Mouse (Mus musculus) lung, adult 2 months (tissue): ENCODE data around the gene Erg. TPM values are rescaled to one million over a fixed set of nuclear protein-coding genes. Genes with fewer than 3 reads are reported as not detected.

Source experiments
- DNase-seq: peaks from one replicate; pipeline ENCODE4 v3.0.0; 2022
- H3K4me1 ChIP-seq: fragments of 200-500 bp; 2 replicates; pipeline ENCODE4 v1.6.1; 2011; ENCODE audit warnings: low read length; ENCODE audit not compliant: control insufficient read depth, insufficient read depth
- H3K4me3 ChIP-seq: fragments of 200-500 bp; replicated peaks from 2 replicates; pipeline ENCODE3; 2011; ENCODE audit warnings: low read depth, mild to moderate bottlenecking, control low read depth, low read length; ENCODE audit errors: extremely low read depth
- CTCF ChIP-seq: fragments of 200-500 bp; IDR thresholded peaks from 2 replicates; pipeline ENCODE4 v1.5.1; 2011; ENCODE audit warnings: mild to moderate bottlenecking, low read length, control low read depth; ENCODE audit not compliant: insufficient read depth
- POLR2A ChIP-seq: fragments of 200-500 bp; IDR thresholded peaks from 2 replicates; pipeline ENCODE4 v1.6.1; 2011; ENCODE audit warnings: low read depth, mild to moderate bottlenecking, control low read depth, low read length, borderline replicate concordance; ENCODE audit errors: extremely low read depth
- WGBS: fragments of 180-500 bp; shearing (Covaris S2); methylation state at CpG from one replicate; pipeline ENCODE4 v1.1.7; 2018; 5-methylcytosine and 5-hydroxymethylcytosine counted together
- polyA plus RNA-seq: library from polyadenylated mRNA; depleted of rRNA; stranded (reverse); fragments of >200 nt; gene quantifications from 2 replicates; pipeline ENCODE4 v1.2.3, GENCODE M21; 2012

The Erg gene
- polyA plus RNA-seq, 1 experiment: 82.7 TPM

DNA sequence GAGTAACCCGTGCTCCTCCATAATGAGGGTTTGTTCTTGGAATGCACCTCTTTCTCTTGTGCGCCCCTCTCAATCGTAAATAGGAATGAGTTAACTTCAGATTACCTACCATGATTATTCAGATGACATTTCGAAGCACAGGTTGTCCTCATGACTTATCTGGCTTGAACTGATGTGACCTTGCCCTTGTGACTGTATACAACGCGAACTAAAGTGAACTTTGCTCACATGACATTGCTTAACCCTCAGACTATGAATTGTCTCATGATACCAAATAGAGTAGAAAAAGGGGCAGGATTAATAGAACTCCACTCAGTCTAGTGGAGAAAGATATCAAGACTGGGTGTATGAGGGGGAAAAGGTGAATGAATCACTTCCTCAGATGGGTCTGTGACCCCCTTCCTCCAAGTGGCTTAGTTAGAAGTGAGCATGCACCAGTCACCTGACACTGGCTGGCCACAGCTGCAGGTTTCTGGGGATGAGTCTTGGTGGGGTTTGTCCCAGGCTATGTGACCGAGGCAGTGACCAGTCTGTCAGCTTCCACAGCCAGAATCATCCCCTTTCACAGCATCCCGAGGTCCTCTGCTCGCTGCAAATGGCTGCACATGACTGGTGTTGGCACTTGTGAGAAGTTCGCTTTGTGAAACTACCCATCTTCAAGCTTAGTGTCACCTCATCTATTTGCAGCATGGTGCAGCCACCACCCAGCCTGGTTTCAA, 89.7 kb downstream of the Erg start:
- TF ChIP-seq POLR2A (no peak), CTCF (no peak)
- 83% methylated on average over 10 of the region's 10 CpGs for WGBS
- Histone ChIP-seq H3K4me3 (no peak overlapping the region), H3K4me1 (no peaks in the 10 kb centered on the region)
- no peak for DNase-seq

DNA sequence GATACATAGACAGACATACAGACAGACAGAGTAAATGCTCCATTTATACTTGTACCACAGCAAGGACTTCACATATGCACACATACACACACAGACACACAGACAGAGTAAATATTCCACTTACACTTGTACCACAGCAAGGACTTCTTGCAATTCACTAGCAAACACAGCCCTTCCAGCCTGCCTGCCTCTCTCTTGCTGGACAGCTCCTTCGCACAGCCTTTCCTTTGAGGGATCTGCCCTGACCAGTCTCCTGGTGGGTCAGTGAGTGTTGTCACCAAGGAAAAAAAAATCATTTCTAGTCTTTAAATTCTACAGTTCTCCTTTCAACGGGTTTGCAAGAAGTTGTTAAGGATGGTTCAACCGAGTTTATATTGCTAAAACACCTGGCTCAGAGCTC, 92.3 kb downstream of the Erg start:
- Histone ChIP-seq H3K4me3 (no peak overlapping the region), H3K4me1 (no peaks in the 10 kb centered on the region)
- no peak for TF ChIP-seq POLR2A
- no peak for TF ChIP-seq CTCF
- WGBS: 54% methylated on average over 3 of the region's 3 CpGs
- DNase-seq: no peak

DNA sequence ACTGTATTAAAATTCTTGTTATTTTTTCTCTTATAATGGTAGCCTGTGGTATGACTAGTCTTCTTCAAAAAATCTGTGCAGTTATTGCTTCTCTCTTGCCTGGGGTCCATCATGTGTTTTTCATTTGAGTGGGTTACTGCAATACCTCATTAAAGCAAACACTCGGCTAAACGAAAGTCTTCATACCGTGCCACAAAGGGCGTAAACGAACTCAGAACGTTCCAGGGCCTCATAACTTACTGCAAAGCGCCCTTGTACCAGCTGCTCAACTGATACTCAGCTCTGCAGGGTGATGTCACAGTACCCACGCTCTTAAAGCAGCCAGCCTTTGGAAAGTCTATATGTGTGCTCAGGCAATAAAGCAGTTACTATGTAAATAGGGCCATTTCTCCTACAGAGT, 93.1 kb downstream of the Erg start:
- Histone ChIP-seq H3K4me3 (no peak overlapping the region), H3K4me1 (no peaks in the 10 kb centered on the region)
- DNase-seq: no peak
- no peak for TF ChIP-seq CTCF
- 68% methylated on average over 8 of the region's 8 CpGs for WGBS

DNA sequence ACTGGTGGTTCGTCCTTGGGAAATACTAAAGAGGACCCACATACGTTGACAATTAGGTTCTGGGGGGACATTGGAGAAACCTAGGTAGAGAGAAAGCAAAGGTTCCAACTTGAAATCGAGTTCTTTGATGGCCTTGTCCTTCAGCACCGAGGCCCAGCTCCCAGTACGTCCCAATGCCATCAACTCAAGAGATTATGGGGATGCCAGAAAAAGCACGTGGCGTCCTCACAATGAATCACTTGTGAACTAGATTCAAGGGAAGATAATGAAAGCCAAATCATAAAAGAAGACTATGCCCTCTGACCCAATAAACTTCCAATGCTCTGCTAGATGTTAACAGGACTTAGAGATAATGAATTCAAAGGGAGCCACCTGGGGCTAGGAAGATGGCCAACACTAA, 94.2 kb downstream of the Erg start:
- TF ChIP-seq POLR2A: no peak
- no peak for TF ChIP-seq CTCF
- DNase-seq: no peak
- no peaks in the 10 kb centered on the region for H3K4me1 ChIP-seq
- WGBS: 85% methylated on average over 7 of the region's 7 CpGs
- no peak overlapping the region for H3K4me3 ChIP-seq

DNA sequence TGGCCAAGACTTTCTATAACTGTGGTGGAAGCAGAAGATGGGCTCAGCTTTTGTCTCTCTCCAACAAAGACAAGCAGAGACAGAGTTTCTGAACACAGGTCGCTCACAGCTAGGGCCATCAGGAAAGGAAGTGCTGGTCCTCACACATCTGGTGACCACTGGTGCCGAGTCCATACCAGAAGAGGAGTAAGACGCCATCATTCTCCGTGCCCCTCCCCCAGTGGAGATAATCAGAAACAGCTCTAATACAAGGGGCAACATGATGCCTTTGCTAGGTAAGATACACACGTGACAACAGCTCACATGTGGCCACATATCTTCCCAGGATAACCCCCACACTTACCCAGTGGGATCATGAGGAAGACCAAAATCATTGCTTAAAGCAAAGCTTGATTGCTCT, 96.0 kb downstream of the Erg start:
- DNase-seq: no peak
- TF ChIP-seq POLR2A (no peak), CTCF (no peak)
- H3K4me3 ChIP-seq: no peak overlapping the region
- WGBS: 81% methylated on average over 5 of the region's 5 CpGs
- H3K4me1 ChIP-seq: no peaks in the 10 kb centered on the region

DNA sequence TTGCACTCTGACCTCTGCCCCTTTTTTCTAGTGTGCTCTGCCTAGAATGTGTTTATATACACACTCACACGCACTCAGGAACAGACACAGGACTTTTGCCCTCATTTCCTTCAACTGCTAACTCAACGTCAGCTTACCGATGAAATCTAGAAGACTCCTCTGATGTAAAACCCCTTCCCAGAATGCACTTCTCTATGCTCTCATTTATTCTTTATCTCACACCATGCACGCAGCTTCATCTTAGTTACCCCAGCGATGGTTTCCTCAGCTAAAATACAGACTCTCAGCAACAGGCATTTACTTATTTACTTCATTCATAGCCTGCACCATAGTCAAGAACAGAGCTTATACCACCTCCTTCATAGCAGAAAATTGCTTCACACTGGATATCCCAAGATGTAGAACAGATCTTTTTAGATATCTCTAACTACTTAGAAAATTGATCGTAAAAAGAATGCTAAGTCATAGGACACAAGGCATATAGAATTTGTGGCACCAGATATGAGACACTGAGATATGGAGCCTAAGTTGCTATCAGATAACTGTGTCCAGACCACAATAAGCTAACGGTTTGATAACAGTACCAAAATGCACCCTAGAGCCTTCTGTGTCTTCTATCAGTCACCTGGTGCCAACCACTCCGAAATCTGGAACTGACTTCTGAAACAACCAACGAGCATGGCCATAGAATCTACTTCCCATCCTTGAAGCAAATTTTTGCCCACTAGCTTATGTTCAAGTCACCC, 98.6 kb downstream of the Erg start:
- 62% methylated on average over 9 of the region's 9 CpGs for WGBS
- no peak for DNase-seq

DNA sequence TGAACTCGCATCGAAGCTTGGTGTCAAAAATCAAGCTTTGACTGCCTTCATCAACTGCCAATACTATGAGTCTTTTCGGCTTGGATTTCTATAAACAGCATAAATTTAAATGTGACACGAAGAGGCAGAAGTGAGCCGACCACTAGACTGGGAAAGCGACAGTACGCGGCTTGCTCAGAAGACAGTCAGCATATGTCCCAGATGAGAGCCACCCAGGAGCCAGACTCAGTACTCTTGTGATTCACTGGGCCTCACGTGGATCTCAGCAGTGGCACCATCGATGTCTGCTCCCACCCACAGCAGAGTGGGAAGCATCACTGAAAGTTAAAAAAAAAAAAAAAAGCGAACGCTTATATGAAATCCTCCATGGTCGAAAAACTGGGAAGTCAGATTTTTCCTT, 105.2 kb downstream of the Erg start:
- DNase-seq: no peak
- whole genome bisulfite sequencing: 89% methylated on average over 13 of the region's 13 CpGs
- no peak for TF ChIP-seq POLR2A
- no peak for TF ChIP-seq CTCF
- no peak overlapping the region for H3K4me3 ChIP-seq
- H3K4me1 ChIP-seq: no peaks in the 10 kb centered on the region

More for the DNA sequence above, 98.6 kb downstream of the Erg start:
- Histone ChIP-seq H3K4me3 (no peak overlapping the region), H3K4me1 (no peaks in the 10 kb centered on the region)
- TF ChIP-seq POLR2A (no peak), CTCF (no peak)

DNA sequence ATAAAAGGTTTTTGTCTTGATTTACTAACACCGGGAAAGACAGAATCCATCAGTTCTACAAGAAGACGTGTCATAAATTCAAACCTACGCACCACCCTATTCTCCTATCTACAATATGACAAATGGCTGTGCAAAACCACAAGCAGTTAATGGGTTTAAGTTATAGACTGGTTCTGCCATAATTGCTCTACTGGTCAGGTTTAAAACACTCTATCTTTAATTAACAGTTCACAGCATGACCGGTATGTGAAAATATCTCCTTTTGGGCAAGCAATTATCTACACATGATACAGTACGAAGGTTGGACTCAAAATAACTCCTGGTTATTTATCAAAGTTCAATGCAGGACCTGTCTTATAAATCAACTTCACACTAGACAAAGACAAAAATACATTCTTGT, 107.8 kb downstream of the Erg start:
- Histone ChIP-seq H3K4me1 (no peaks in the 10 kb centered on the region), H3K4me3 (no peak overlapping the region)
- 82% methylated on average over 5 of the region's 5 CpGs for WGBS
- TF ChIP-seq POLR2A (no peak), CTCF (no peak)
- DNase-seq: no peak

DNA sequence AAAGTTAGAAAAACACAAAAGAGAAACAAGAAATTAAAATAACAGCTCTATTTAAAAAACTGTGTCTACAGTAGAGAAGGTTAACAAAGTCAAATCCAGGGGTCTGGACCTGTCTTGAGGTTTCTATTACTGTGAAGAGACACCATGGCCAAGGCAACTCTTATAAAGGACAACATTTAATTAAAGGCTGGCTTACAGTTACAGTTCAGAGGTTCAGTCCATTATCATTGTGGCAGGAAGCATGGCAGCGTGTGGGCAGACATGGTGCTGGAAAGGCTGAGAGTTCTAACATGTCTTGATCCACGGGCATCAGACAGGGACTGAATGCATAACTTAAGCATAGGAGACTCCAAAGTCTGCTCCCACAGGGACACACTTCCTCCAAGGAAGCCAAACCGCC, 111.4 kb downstream of the Erg start:
- 78% methylated on average over 3 of the region's 3 CpGs for WGBS
- Histone ChIP-seq H3K4me3 (no peak overlapping the region), H3K4me1 (no peaks in the 10 kb centered on the region)
- no peak for DNase-seq
- no peak for TF ChIP-seq CTCF

DNA sequence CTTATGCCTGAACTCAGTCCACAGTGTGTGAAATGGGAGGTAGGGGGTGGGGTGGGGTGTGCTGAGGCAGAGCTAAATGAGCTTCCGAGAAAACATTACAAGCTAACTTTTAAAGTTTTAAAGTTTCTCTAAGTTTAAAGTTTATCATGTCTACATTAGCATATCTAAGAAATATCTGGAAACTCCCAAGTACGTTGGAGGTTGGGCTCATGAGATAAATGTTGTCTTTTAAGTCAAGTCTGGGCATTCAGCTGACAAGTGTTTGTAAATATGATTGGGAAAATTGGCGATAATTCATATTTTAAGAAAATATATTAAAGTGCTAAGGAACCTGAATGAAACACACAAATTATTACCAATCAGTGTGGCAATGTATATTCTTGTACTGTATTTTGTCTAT, 112.4 kb downstream of the Erg start:
- DNase-seq: no peak
- Histone ChIP-seq H3K4me1 (no peaks in the 10 kb centered on the region), H3K4me3 (no peak overlapping the region)
- TF ChIP-seq CTCF: no peak
- no peak for TF ChIP-seq POLR2A
- 79% methylated on average over 3 of the region's 3 CpGs for WGBS
